Mouse (Mus musculus): ENCODE results near the gene D6Ertd527e. TPM values are rescaled to one million over a fixed set of nuclear protein-coding genes. Genes with fewer than 3 reads are reported as not detected.

The D6Ertd527e gene
- polyA plus RNA-seq (2016; fragmentation: Nextera tagmentation; extraction: Ambion mirVana) = 0.17 and 0.33 TPM in 2 replicates

DNA sequence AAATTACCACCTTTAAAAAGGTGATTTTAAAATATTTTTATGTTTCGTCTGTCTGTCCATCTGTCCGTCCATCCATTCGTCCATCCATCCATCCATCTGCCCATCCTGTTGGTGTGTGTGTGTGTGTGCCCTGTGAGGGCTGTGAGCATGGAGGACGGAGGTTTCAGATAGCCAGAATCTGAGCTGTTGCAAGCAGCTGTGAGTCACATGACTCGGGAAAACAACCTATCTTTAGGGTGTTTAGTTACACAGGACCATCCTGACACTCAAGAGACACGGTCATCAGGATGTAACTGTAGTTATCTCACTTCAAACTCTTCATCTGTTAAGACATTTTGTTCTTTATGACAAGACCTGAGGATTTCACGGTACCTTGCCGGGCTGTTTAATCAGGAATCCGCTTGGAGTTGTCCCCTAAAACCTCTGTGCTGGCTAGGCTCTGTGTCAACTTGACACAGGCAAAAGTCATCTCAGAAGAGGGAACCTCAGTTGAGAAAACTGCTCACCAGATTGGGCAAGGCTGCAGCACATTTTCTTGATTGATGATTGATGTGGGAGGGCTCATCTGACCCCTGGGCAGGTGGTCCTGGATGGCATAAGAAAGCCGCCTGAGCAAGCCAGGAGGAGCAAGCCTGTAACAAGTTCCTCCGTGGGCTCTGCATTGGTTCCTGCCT lies at the start of gene D6Ertd527e:
Gene D6Ertd527e, plus strand, starts transcription at position 624 of the 674 bp plus-strand sequence.
- Histone ChIP-seq H3K4me1 (peaks cover 5% of the 10 kb centered on the region), H3K9me3 (no peaks in the 10 kb centered on the region), H3K36me3 (no peaks in the 10 kb centered on the region), H3K4me2 (replicated peaks) (no peak within 1 kb of the TSS), H3K4me3 (no peak within 1 kb of the TSS), H3K27me3 (no peaks in the 10 kb centered on the region), H3K27ac (no peak within 1 kb of the TSS), H3K9ac (no peak within 1 kb of the TSS)
- WGBS = 79% methylated on average over 11 of the region's 11 CpGs
- no peak for ATAC-seq (ENCODE audit: insufficient number of reproducible peaks, insufficient read depth, low FRiP score, low TSS enrichment)

DNA sequence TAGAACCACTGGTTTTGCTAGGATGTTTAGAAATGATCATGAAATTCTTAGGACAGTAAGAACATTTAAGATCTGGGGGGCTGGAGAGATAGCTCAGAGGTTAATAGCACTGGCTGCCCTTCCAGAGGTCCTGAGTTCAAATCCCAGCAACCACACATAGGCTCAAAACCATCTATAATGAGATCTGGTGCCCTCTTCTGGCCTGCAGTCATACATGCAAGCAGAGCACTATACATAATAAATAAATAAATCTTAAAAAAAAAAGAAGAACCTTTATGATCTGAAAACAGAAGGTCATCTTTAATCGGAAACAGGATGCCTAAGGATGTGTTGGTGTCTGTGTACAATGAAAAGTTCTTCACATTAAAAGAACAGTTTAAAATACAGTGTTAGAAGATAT lies 44.8 kb upstream of the D6Ertd527e start:
- Histone ChIP-seq H3K27me3 (no peaks in the 10 kb centered on the region), H3K9me3 (no peaks in the 10 kb centered on the region), H3K36me3 (peaks cover 84% of the 10 kb centered on the region), H3K27ac (no peak overlapping the region), H3K4me2 (replicated peaks) (no peak overlapping the region), H3K9ac (no peak overlapping the region), H3K4me1 (no peaks in the 10 kb centered on the region), H3K4me3 (no peak overlapping the region)
- WGBS = 96% methylated on average over 1 of the region's 1 CpGs
- no peak for ATAC-seq (ENCODE audit: insufficient number of reproducible peaks, insufficient read depth, low FRiP score, low TSS enrichment)

DNA sequence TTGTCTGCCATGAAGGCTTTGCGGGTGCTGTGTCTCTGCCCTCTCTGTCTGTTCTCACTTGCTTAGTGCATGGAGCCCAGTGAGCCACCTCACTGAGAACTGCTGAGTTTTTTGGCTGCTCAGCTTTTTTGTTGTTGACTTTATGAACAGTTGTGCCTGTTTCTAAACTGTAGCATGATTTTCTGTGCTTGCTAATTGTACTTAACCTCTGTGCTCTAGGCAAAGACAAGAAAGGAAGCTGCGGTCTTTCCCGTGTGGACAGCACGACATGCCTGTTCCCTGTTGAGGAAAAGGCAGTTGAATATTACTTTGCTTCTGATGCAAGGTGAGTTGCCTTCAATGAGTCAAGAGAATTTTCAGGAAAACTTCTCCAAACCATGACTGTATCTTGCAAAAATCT lies 41.0 kb upstream of the D6Ertd527e start:
- H3K27me3 ChIP-seq = no peaks in the 10 kb centered on the region
- H3K9me3 ChIP-seq = no peaks in the 10 kb centered on the region
- no peak for ATAC-seq (ENCODE audit: insufficient number of reproducible peaks, insufficient read depth, low FRiP score, low TSS enrichment)
- H3K4me1 ChIP-seq = no peaks in the 10 kb centered on the region
- H3K4me3 ChIP-seq = no peak overlapping the region
- H3K27ac ChIP-seq = no peak overlapping the region
- WGBS = 89% methylated on average over 4 of the region's 4 CpGs
- H3K4me2 ChIP-seq (replicated peaks) = no peak overlapping the region
- peaks cover 92% of the 10 kb centered on the region for H3K36me3 ChIP-seq
- H3K9ac ChIP-seq = no peak overlapping the region

DNA sequence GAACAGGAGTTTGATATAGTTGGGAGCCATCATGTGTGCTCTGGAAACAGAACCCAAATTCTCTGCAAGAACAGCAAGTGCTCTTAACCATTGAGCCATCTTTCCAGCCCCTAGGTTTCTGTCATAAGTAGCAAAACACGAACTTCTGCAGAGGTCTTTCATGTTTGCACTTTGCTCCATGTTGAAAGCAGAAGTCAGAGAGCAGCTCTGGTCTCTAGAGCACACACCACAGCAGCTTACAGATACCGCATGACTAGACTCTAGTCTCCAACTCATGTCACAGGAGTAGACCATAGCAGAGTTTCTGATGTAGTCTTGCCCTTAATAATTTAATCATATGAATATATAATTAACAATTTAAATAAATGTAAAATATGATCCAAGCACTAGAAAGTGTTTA lies 36.3 kb upstream of the D6Ertd527e start:
- Histone ChIP-seq H3K4me1 (no peaks in the 10 kb centered on the region), H3K27ac (no peak overlapping the region), H3K36me3 (peaks cover 93% of the 10 kb centered on the region), H3K9ac (no peak overlapping the region), H3K4me3 (no peak overlapping the region), H3K4me2 (replicated peaks) (no peak overlapping the region), H3K9me3 (no peaks in the 10 kb centered on the region), H3K27me3 (no peaks in the 10 kb centered on the region)
- 85% methylated on average over 2 of the region's 2 CpGs for WGBS
- ATAC-seq (ENCODE audit: insufficient number of reproducible peaks, insufficient read depth, low FRiP score, low TSS enrichment) = no peak

DNA sequence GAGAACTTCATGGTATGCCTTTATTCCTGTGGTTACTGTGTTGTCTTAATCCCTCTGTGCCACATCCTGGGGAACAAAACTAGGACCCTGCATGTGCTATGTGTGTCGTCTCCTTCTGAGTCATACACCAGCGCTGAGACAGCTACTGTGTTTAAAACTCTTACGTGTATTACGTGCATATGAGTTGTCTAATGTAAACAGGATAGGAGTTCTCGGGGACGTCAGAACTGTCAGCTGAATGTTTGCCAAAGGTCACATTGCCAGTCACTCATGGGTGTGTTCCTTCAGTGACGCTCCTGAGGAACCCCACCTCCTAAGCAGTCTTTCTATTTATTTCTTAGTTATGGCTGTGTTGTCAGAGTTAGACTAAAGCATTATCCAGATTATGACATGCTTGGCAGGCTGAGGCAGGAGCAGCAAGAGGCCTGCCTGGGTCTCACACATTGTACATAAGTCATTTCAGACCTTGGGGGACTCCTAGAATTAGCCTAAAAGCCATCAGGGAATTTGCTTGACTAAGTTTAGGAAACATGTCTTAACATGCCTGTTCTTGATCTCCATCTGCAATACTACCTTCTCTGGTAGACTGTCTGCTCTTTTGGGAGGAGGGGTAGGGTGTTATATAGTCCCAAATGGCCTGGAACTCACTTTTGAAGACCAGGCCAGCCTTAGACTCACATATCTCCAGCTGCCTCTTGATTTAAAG lies 35.2 kb upstream of the D6Ertd527e start:
- no peak for ATAC-seq (ENCODE audit: insufficient number of reproducible peaks, insufficient read depth, low FRiP score, low TSS enrichment)
- 84% methylated on average over 7 of the region's 7 CpGs for WGBS

DNA sequence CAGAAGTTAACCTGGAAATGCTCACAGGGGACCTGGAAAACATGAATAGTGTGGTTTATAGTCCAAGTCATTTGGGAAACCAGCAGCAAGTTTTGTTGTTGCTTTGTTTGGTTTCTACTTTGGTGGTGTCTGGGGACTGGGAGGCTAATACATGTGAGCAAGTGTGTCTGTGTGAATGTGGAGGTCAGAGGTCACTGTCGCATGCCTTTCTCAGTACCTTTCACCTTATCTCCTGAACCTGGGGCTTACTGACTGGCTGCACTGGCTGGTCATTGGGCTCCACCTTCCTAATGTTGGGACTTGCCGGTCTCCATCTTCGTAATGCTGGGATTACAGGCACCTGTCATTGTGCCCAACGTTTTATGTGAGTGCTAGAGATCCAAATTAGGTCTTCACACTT lies 33.9 kb upstream of the D6Ertd527e start:
- Histone ChIP-seq H3K36me3 (peaks cover 79% of the 10 kb centered on the region), H3K27ac (no peak overlapping the region)

More for the DNA sequence above, 35.2 kb upstream of the D6Ertd527e start:
- H3K27ac ChIP-seq = no peak overlapping the region
- no peaks in the 10 kb centered on the region for H3K4me1 ChIP-seq
- no peak overlapping the region for H3K4me3 ChIP-seq
- peaks cover 90% of the 10 kb centered on the region for H3K36me3 ChIP-seq
- H3K9ac ChIP-seq = no peak overlapping the region
- H3K27me3 ChIP-seq = no peaks in the 10 kb centered on the region
- no peaks in the 10 kb centered on the region for H3K9me3 ChIP-seq
- H3K4me2 ChIP-seq (replicated peaks) = no peak overlapping the region

DNA sequence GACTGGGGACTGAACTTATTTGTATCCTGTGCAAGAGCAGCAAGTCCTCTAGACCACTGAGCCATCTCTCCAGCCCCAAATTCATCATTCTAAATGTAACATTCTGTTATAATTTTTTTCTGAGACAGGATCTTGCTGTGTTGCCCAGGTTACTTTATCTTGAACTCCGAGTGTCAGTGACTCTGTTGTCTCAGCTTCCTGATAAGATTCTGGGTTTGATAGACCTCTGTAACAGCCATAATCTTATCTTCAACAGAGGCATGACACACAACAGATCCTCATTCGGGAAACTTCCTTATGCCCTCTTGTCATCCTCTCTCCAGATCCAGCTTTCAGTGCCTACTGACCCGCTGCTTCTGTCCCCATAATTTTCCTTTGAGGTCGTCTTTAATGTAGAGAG lies 31.8 kb upstream of the D6Ertd527e start:
- no peaks in the 10 kb centered on the region for H3K9me3 ChIP-seq
- H3K9ac ChIP-seq = no peak overlapping the region
- H3K27ac ChIP-seq = no peak overlapping the region
- no peak for ATAC-seq (ENCODE audit: insufficient number of reproducible peaks, insufficient read depth, low FRiP score, low TSS enrichment)
- H3K27me3 ChIP-seq = no peaks in the 10 kb centered on the region
- peaks cover 75% of the 10 kb centered on the region for H3K36me3 ChIP-seq
- no peak overlapping the region for H3K4me3 ChIP-seq
- H3K4me2 ChIP-seq (replicated peaks) = no peak overlapping the region
- 0 out of 2 replicates have a peak, but pooled peaks cover 4% of the 10 kb centered on the region for H3K4me1 ChIP-seq
- 84% methylated on average over 4 of the region's 4 CpGs for WGBS

More for the DNA sequence above, 33.9 kb upstream of the D6Ertd527e start:
- no peaks in the 10 kb centered on the region for H3K9me3 ChIP-seq
- H3K4me1 ChIP-seq = no peaks in the 10 kb centered on the region
- H3K9ac ChIP-seq = no peak overlapping the region
- no peak overlapping the region for H3K4me3 ChIP-seq
- no peaks in the 10 kb centered on the region for H3K27me3 ChIP-seq
- H3K4me2 ChIP-seq (replicated peaks) = no peak overlapping the region
- no peak for ATAC-seq (ENCODE audit: insufficient number of reproducible peaks, insufficient read depth, low FRiP score, low TSS enrichment)
- WGBS = 92% methylated on average over 4 of the region's 4 CpGs

DNA sequence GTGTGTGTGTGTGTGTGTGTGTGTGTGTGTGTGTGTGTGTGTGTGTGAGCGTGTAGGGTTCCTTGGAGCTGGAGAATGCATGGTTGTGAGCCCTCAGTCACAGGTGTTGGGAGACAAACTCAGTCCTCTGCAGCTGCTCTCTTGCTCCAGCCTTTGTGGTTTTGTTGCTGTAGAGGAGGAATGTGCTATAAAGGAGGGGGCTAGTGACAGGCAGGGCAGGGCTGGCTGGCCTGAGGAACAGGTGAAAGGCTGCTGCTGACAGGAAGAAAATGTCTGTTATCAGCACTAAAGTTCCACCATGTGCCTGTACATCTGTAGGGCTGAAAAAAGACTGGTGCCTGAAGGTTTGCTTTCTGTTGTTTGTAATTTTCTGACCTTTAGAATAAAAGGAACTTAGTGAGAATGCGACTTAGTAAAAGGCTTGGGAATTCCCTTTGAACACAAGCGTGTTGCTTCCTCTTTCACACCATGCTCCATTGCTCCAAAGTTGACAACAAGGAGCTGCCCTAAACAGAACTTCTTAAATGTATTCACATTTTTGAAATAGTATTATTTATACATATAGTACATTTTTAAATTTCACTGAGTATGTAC lies 29.4 kb upstream of the D6Ertd527e start:
- no peak overlapping the region for H3K4me2 ChIP-seq (replicated peaks)
- H3K27me3 ChIP-seq = no peaks in the 10 kb centered on the region
- peaks cover 67% of the 10 kb centered on the region for H3K36me3 ChIP-seq
- H3K9ac ChIP-seq = no peak overlapping the region
- 0 out of 2 replicates have a peak, but pooled peaks cover 4% of the 10 kb centered on the region for H3K4me1 ChIP-seq
- no peak overlapping the region for H3K4me3 ChIP-seq
- H3K27ac ChIP-seq = no peak overlapping the region
- 80% methylated on average over 3 of the region's 3 CpGs for WGBS
- H3K9me3 ChIP-seq = no peaks in the 10 kb centered on the region
- ATAC-seq (ENCODE audit: insufficient number of reproducible peaks, insufficient read depth, low FRiP score, low TSS enrichment) = 0 out of 2 replicates have a peak, but pooled peaks have one; percentile 69

DNA sequence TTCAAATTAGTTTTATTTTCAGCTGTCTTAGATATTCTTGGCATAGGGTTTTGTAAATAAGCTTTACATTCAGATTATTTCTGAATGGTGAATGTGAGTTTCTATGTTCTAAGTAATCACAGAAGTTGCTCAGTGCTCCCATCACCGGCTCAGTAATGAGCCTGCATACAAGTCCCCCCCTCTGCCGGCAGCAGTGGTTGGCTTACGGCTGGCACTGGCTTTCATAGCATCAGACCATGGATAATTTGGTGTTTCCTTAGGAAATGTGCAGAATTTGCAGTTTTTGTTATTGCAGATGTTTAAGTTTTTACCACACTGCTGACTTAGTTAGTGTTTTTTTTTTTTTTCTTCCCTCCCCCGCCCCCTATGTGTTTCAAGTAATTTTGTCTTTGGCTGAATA lies 25.1 kb upstream of the D6Ertd527e start:
- Histone ChIP-seq H3K4me3 (no peak overlapping the region), H3K9ac (no peak overlapping the region), H3K27me3 (no peaks in the 10 kb centered on the region), H3K36me3 (peaks cover 60% of the 10 kb centered on the region), H3K27ac (no peak overlapping the region), H3K4me2 (replicated peaks) (no peak overlapping the region), H3K4me1 (0 out of 2 replicates have a peak, but pooled peaks cover 4% of the 10 kb centered on the region), H3K9me3 (no peaks in the 10 kb centered on the region)
- 58% methylated on average over 4 of the region's 4 CpGs for WGBS
- ATAC-seq (ENCODE audit: insufficient number of reproducible peaks, insufficient read depth, low FRiP score, low TSS enrichment) = no peak

DNA sequence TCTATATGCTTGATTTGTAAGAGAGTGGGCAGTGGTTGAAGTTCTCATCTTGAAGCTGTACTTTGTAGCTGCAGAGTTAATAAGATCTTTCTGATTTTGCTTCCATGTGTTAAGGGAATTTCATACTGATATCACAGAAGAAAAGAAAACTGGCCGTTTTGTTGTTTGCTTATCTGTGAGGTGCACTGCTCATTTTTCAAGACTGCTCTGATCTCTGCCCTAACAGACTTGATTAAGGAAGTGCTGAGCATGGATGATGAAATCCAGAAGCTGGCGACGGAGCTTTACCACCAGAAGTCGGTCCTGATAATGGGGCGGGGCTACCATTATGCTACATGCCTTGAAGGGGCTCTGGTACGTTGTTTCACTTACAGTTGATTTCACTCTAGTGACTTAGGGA lies 19.5 kb upstream of the D6Ertd527e start:
- WGBS = 69% methylated on average over 6 of the region's 6 CpGs
- Histone ChIP-seq H3K27me3 (no peaks in the 10 kb centered on the region), H3K4me2 (replicated peaks) (no peak overlapping the region), H3K27ac (no peak overlapping the region), H3K4me3 (no peak overlapping the region), H3K36me3 (peaks cover 75% of the 10 kb centered on the region), H3K9me3 (no peaks in the 10 kb centered on the region), H3K9ac (no peak overlapping the region), H3K4me1 (no peaks in the 10 kb centered on the region)
- no peak for ATAC-seq (ENCODE audit: insufficient number of reproducible peaks, insufficient read depth, low FRiP score, low TSS enrichment)

DNA sequence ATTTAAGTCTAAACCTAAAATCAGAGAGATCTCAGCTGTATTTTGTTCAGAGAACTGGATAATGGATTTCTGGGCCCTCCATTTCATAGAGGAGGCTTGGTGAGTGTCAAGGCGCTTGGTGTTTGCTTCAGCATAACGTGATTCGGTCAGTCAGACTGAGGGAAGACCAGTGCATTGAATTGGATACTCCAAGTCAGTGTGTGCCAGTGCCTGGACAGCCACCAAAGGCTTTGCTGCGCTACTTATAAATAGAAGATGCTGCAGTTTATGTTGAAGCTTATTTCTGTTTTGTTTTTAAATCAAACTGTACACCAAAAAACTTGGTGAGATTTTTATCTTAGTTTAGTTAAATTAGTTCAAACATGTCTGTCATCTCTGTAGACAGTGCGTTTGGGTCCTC lies 16.2 kb upstream of the D6Ertd527e start:
- no peak overlapping the region for H3K27ac ChIP-seq
- no peaks in the 10 kb centered on the region for H3K27me3 ChIP-seq
- no peak for ATAC-seq (ENCODE audit: insufficient number of reproducible peaks, insufficient read depth, low FRiP score, low TSS enrichment)
- no peak overlapping the region for H3K4me2 ChIP-seq (replicated peaks)
- H3K9me3 ChIP-seq = no peaks in the 10 kb centered on the region
- peaks cover 64% of the 10 kb centered on the region for H3K36me3 ChIP-seq
- no peaks in the 10 kb centered on the region for H3K4me1 ChIP-seq
- H3K4me3 ChIP-seq = no peak overlapping the region
- no peak overlapping the region for H3K9ac ChIP-seq
- WGBS = 90% methylated on average over 5 of the region's 5 CpGs

DNA sequence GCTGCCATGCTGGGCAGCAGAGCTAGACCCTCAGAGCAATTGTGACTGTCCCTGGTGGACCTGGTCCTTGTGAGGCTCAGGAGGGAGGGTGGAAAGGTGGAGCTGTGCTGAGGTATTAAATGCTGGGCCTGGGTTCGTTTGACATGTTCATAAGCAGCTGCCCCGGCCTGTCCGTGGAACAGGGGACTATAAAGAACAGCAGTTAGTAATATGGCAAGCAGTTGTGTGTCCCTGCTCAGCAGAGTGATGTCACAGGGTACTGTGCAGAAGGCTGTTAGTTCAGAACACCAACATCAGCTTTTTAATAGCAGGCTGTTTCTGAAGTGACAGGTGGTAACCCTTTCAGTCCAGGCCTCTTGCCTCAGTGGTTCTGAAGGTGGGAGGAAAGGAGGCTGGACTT lies 13.7 kb upstream of the D6Ertd527e start:
- no peaks in the 10 kb centered on the region for H3K27me3 ChIP-seq
- WGBS = 89% methylated on average over 3 of the region's 3 CpGs
- peaks cover 39% of the 10 kb centered on the region for H3K36me3 ChIP-seq
- no peak overlapping the region for H3K9ac ChIP-seq
- H3K27ac ChIP-seq = no peak overlapping the region
- H3K4me1 ChIP-seq = no peaks in the 10 kb centered on the region
- H3K4me2 ChIP-seq (replicated peaks) = no peak overlapping the region
- H3K4me3 ChIP-seq = no peak overlapping the region
- ATAC-seq (ENCODE audit: insufficient number of reproducible peaks, insufficient read depth, low FRiP score, low TSS enrichment) = no peak
- no peaks in the 10 kb centered on the region for H3K9me3 ChIP-seq

Measured in embryonic facial prominence, embryonic 12.5 days (tissue).